Mouse (Mus musculus): ENCODE results near the gene Sort1. TPM values are rescaled to one million over a fixed set of nuclear protein-coding genes. Genes with fewer than 3 reads are reported as not detected.
A peak's percentile ranks its signal among the peaks of the same experiment; 100 is the strongest.

Sort1 gene
- total RNA-seq, 1 experiment: 21.2 TPM

GRCm38 (mm10) chr3:108287811-108288805 is 4.2 kb downstream of the Sort1 start:
- no peak overlapping the region for H3K27ac ChIP-seq (ENCODE audit: insufficient read depth, low read depth, low read length, poor library complexity, severe bottlenecking)
- TF ChIP-seq ZNF384 (IDR thresholded peaks at IDR 0.05; ENCODE audit: low read depth, low read length): no peak
- no peak for TF ChIP-seq HCFC1 (IDR thresholded peaks at IDR 0.05; ENCODE audit: borderline replicate concordance, insufficient read depth, low read length)
- peaks cover 4 to 13% of the 10 kb centered on the region in 2 experiments; a peak in 3 of 4 replicates for H3K4me1 ChIP-seq (ENCODE audit: control insufficient read depth in 2 of 2, insufficient read depth in 2 of 2, low read length in 2 of 2, poor library complexity in 1 of 2)
- peak overlapping the region; percentile 19; the same call in 1 of the 2 replicates for H3K9ac ChIP-seq (ENCODE audit: insufficient read depth, low read depth, low read length, poor library complexity, severe bottlenecking)
- no peaks in the 10 kb centered on the region for H3K36me3 ChIP-seq (ENCODE audit: control insufficient read depth, insufficient read depth, low read length, poor library complexity, severe bottlenecking)
- no peak for DNase-seq (ENCODE audit: low read depth, low spot score)
- peak overlapping the region; percentile 6; a peak in 2 of 4 replicates for H3K4me3 ChIP-seq (ENCODE audit: insufficient read depth in 1 of 2, low read depth in 1 of 2, low read length in 2 of 2, poor library complexity in 1 of 2, severe bottlenecking in 1 of 2)
- in situ Hi-C loops (cut with MboI; ENCODE audit: low sequenced_read_pairs in 2 of 2, unreplicated experiment in 2 of 2): no loop called here
- H3K9me3 ChIP-seq (ENCODE audit: control insufficient read depth, insufficient read depth, low read depth, low read length): no peaks in the 10 kb centered on the region

- Histone ChIP-seq H3K4me3 (ENCODE audit: insufficient read depth in 1 of 2, low read depth in 1 of 2, low read length in 2 of 2, poor library complexity in 1 of 2, severe bottlenecking in 1 of 2) (no peak overlapping the region), H3K9ac (ENCODE audit: insufficient read depth, low read depth, low read length, poor library complexity, severe bottlenecking) (no peak overlapping the region), H3K27ac (ENCODE audit: insufficient read depth, low read depth, low read length, poor library complexity, severe bottlenecking) (no peak overlapping the region), H3K4me1 (ENCODE audit: control insufficient read depth in 2 of 2, insufficient read depth in 2 of 2, low read length in 2 of 2, poor library complexity in 1 of 2) (peaks cover 4 to 17% of the 10 kb centered on the region in 2 experiments; a peak in 3 of 4 replicates), H3K9me3 (ENCODE audit: control insufficient read depth, insufficient read depth, low read depth, low read length) (no peaks in the 10 kb centered on the region), H3K36me3 (ENCODE audit: control insufficient read depth, insufficient read depth, low read length, poor library complexity, severe bottlenecking) (no peaks in the 10 kb centered on the region)
- in situ Hi-C loops (cut with MboI; ENCODE audit: low sequenced_read_pairs in 2 of 2, unreplicated experiment in 2 of 2): no loop called here
- TF ChIP-seq ZNF384 (IDR thresholded peaks at IDR 0.05; ENCODE audit: low read depth, low read length) (no peak), HCFC1 (IDR thresholded peaks at IDR 0.05; ENCODE audit: borderline replicate concordance, insufficient read depth, low read length) (no peak), ZC3H11A (IDR thresholded peaks at IDR 0.05; ENCODE audit: borderline replicate concordance, low read depth, low read length) (no peak), CHD2 (IDR thresholded peaks at IDR 0.05; ENCODE audit: low read depth, low read length) (no peak), MAFK (IDR thresholded peaks at IDR 0.05; ENCODE audit: insufficient read depth, low read depth, low read length) (no peak)
- DNase-seq (ENCODE audit: low read depth, low spot score): no peak
Measured at GRCm38 (mm10) chr3:108289311-108290130, 5.6 kb downstream of the Sort1 start.

DNA sequence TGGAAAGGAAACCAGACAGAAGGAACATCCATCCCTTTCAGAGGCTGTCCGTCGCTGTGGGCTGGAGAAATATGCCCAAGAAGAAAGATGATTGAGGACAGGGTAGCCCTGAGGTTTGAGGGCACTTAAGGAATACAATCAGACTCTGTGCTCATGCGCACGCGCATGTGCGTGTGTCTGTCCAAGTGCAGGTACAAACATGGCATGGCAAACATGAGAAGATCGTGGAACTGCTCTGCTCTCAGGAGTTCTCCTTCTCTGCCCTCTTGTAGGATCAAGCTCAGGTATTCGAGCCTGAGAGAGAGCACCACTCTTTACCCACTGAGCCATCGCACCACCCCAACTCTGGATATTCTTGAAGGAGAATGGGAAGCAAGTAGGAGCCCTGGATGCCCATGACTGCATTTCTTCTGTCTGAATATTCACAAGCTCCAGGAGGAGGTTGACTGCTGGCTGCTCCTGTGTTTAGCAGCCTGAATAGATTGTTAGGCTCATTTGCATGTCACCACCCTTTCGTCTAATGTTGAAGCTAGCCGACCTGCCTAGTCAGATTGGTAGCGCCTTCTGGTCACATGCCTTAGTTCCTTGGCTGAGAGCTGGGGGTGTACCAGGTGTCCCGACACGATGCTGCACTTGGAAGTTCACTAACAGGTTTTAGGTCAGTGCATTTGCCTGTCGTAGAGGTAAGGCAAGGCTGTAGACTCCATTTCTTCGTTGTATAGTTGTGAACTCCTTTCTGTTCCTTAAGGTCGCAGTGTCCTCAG is 7.3 kb downstream of the Sort1 start:
- in situ Hi-C loops (cut with MboI; ENCODE audit: low sequenced_read_pairs in 2 of 2, unreplicated experiment in 2 of 2): no loop called here
- peaks cover 4 to 20% of the 10 kb centered on the region in 2 experiments; a peak in 3 of 4 replicates for H3K4me1 ChIP-seq (ENCODE audit: control insufficient read depth in 2 of 2, insufficient read depth in 2 of 2, low read length in 2 of 2, poor library complexity in 1 of 2)

DNA sequence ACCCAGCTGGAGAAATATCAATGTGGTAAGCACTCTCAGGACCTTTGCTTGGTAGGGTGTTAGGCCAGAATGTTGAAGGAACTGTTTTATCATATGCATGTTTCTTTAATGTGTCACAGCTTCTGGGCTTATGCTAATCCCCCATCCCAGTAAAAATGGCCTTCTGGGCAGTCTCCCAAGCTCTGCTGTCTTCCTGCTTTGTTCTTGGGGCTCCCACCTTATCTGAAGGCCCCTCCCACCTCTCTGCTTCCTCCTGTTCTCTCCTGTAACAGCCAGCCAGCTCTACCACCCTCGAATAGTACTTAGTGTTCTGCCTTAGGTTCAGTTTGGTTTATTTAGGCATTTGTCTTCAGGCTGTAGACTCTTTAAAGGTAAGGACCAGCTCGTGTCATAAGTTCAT is 10.5 kb downstream of the Sort1 start:
- in situ Hi-C loops (cut with MboI; ENCODE audit: low sequenced_read_pairs in 2 of 2, unreplicated experiment in 2 of 2): no loop called here
- H3K36me3 ChIP-seq (ENCODE audit: control insufficient read depth, insufficient read depth, low read length, poor library complexity, severe bottlenecking): no peaks in the 10 kb centered on the region
- TF ChIP-seq MAFK (IDR thresholded peaks at IDR 0.05; ENCODE audit: insufficient read depth, low read depth, low read length) (no peak), ZNF384 (IDR thresholded peaks at IDR 0.05; ENCODE audit: low read depth, low read length) (no peak), CHD2 (IDR thresholded peaks at IDR 0.05; ENCODE audit: low read depth, low read length) (no peak), HCFC1 (IDR thresholded peaks at IDR 0.05; ENCODE audit: borderline replicate concordance, insufficient read depth, low read length) (no peak), ZC3H11A (IDR thresholded peaks at IDR 0.05; ENCODE audit: borderline replicate concordance, low read depth, low read length) (no peak)
- no peak overlapping the region for H3K4me3 ChIP-seq (ENCODE audit: insufficient read depth in 1 of 2, low read depth in 1 of 2, low read length in 2 of 2, poor library complexity in 1 of 2, severe bottlenecking in 1 of 2)
- DNase-seq (ENCODE audit: low read depth, low spot score): no peak
- no peaks in the 10 kb centered on the region for H3K9me3 ChIP-seq (ENCODE audit: control insufficient read depth, insufficient read depth, low read depth, low read length)
- H3K9ac ChIP-seq (ENCODE audit: insufficient read depth, low read depth, low read length, poor library complexity, severe bottlenecking): no peak overlapping the region
- peaks cover 6 to 22% of the 10 kb centered on the region in 2 experiments; a peak in 3 of 4 replicates for H3K4me1 ChIP-seq (ENCODE audit: control insufficient read depth in 2 of 2, insufficient read depth in 2 of 2, low read length in 2 of 2, poor library complexity in 1 of 2)
- no peak overlapping the region for H3K27ac ChIP-seq (ENCODE audit: insufficient read depth, low read depth, low read length, poor library complexity, severe bottlenecking)

More for the DNA sequence above, 7.3 kb downstream of the Sort1 start:
- Histone ChIP-seq H3K9ac (ENCODE audit: insufficient read depth, low read depth, low read length, poor library complexity, severe bottlenecking) (no peak overlapping the region), H3K9me3 (ENCODE audit: control insufficient read depth, insufficient read depth, low read depth, low read length) (no peaks in the 10 kb centered on the region), H3K27ac (ENCODE audit: insufficient read depth, low read depth, low read length, poor library complexity, severe bottlenecking) (0 out of 2 replicates have a peak overlapping the region, but pooled peaks have one; percentile 5), H3K4me3 (ENCODE audit: insufficient read depth in 1 of 2, low read depth in 1 of 2, low read length in 2 of 2, poor library complexity in 1 of 2, severe bottlenecking in 1 of 2) (no peak overlapping the region), H3K36me3 (ENCODE audit: control insufficient read depth, insufficient read depth, low read length, poor library complexity, severe bottlenecking) (no peaks in the 10 kb centered on the region)
- TF ChIP-seq CHD2 (IDR thresholded peaks at IDR 0.05; ENCODE audit: low read depth, low read length): no peak
- no peak for TF ChIP-seq ZNF384 (IDR thresholded peaks at IDR 0.05; ENCODE audit: low read depth, low read length)
- TF ChIP-seq MAFK (IDR thresholded peaks at IDR 0.05; ENCODE audit: insufficient read depth, low read depth, low read length): no peak
- no peak for TF ChIP-seq ZC3H11A (IDR thresholded peaks at IDR 0.05; ENCODE audit: borderline replicate concordance, low read depth, low read length)
- TF ChIP-seq HCFC1 (IDR thresholded peaks at IDR 0.05; ENCODE audit: borderline replicate concordance, insufficient read depth, low read length): no peak
- DNase-seq (ENCODE audit: low read depth, low spot score): peak; percentile 33
